Mouse (Mus musculus): ENCODE data around the gene Vps35l.

Gene Vps35l

GRCm38 (mm10) chr7:118819666-118820065 is 79.6 kb downstream of the Vps35l start:
- no peak for DNase-seq (ENCODE audit: low spot score in 2 of 2)

GRCm38 (mm10) chr7:118821356-118821755 is 81.3 kb downstream of the Vps35l start:
- DNase-seq (ENCODE audit: low spot score in 2 of 2), result no peak

- DNase-seq (ENCODE audit: low spot score in 2 of 2), result no peak
Measured at GRCm38 (mm10) chr7:118821887-118822556, 82.0 kb downstream of the Vps35l start.

GRCm38 (mm10) chr7:118824451-118824850 is 84.4 kb downstream of the Vps35l start:
- DNase-seq (ENCODE audit: low spot score in 2 of 2), result no peak

GRCm38 (mm10) chr7:118827975-118828416 is 88.0 kb downstream of the Vps35l start:
- no peak for DNase-seq (ENCODE audit: low spot score in 2 of 2)

- DNase-seq (ENCODE audit: low spot score in 2 of 2), result no peak
Measured at GRCm38 (mm10) chr7:118837901-118838300, 97.9 kb downstream of the Vps35l start.

GRCm38 (mm10) chr7:118841030-118841745 is 101.2 kb downstream of the Vps35l start:
- DNase-seq (ENCODE audit: low spot score in 2 of 2), result no peak

- DNase-seq (ENCODE audit: low spot score in 2 of 2), result no peak
Measured at GRCm38 (mm10) chr7:118841796-118842195, 101.8 kb downstream of the Vps35l start.

- no peak for DNase-seq (ENCODE audit: low spot score in 2 of 2)
Measured at GRCm38 (mm10) chr7:118842938-118843337, 102.9 kb downstream of the Vps35l start.

GRCm38 (mm10) chr7:118845141-118845540 is 105.1 kb downstream of the Vps35l start:
- peak; percentile 22 to 26 for DNase-seq (ENCODE audit: low spot score in 2 of 2)

- DNase-seq (ENCODE audit: low spot score in 2 of 2), result no peak
Measured at GRCm38 (mm10) chr7:118846329-118846728, 106.3 kb downstream of the Vps35l start.

- DNase-seq (ENCODE audit: low spot score in 2 of 2), result peak; percentile 30 to 54
Measured at GRCm38 (mm10) chr7:118848796-118849195, 108.8 kb downstream of the Vps35l start.

- no peak for DNase-seq (ENCODE audit: low spot score in 2 of 2)
Measured at GRCm38 (mm10) chr7:118849543-118850250, 109.7 kb downstream of the Vps35l start.

GRCm38 (mm10) chr7:118850676-118851290 is 110.8 kb downstream of the Vps35l start:
- peak in 1 of 2 experiments; percentile 34 for DNase-seq (ENCODE audit: low spot score in 2 of 2)

- no peak for DNase-seq (ENCODE audit: low spot score in 2 of 2)
Measured at GRCm38 (mm10) chr7:118851571-118851970, 111.5 kb downstream of the Vps35l start.

- no peak for DNase-seq (ENCODE audit: low spot score in 2 of 2)
Measured at GRCm38 (mm10) chr7:118852611-118853010, 112.6 kb downstream of the Vps35l start.

- no peak for DNase-seq (ENCODE audit: low spot score in 2 of 2)
Measured at GRCm38 (mm10) chr7:118854606-118855005, 114.6 kb downstream of the Vps35l start.

GRCm38 (mm10) chr7:118855171-118855876 is 115.3 kb downstream of the Vps35l start, which contains the start of gene Iqck:
Gene Iqck, plus strand, starts transcription at chr7:118855752.
- DNase-seq (ENCODE audit: low spot score in 2 of 2), result peak; percentile 88 to 91

GRCm38 (mm10) chr7:118855877-118856304 is 115.9 kb downstream of the Vps35l start, which contains the start of gene Knop1:
Gene Knop1, minus strand, starts transcription at chr7:118856254.
- no peak for DNase-seq (ENCODE audit: low spot score in 2 of 2)

- DNase-seq (ENCODE audit: low spot score in 2 of 2), result no peak
Measured at GRCm38 (mm10) chr7:118858640-118859039, 118.6 kb downstream of the Vps35l start.

GRCm38 (mm10) chr7:118865362-118865761 is 125.3 kb downstream of the Vps35l start:
- DNase-seq (ENCODE audit: low spot score in 2 of 2), result no peak

Data from urinary bladder, adult 18-20 months (tissue).